Mouse (Mus musculus) megakaryocyte progenitor cell, adult 5-6 weeks (primary cell): ENCODE measurements around the gene Tet2. TPM values are rescaled to one million over a fixed set of nuclear protein-coding genes. Genes with fewer than 3 reads are reported as not detected.
"Not testable (repeated sequence)": the region's sequence is repeated elsewhere in the genome, so short reads cannot be mapped to it uniquely, and the experiment has no call there.

Source experiments
- ATAC-seq: replicated peaks from 2 replicates; pipeline ENCODE4 v1.8.0; 2016; ENCODE audit warnings: mild to moderate bottlenecking, moderate TSS enrichment, inconsistent platforms; ENCODE audit not compliant: poor library complexity
- total RNA-seq, 2 experiments: library from RNA; stranded (forward) in 1 of 2; stranded (reverse) in 1 of 2; fragments of 157-497, 149-512 nt in 1 of 2; fragments of 200-1000 nt in 1 of 2; gene quantifications; 2 replicates each; pipeline versions ENCODE4 v1.2.3 to v1.2.4; 2015 to 2017

Gene Tet2
- total RNA-seq, 2 experiments from 2014 or later, result 42.4 to 65.9 TPM

DNA sequence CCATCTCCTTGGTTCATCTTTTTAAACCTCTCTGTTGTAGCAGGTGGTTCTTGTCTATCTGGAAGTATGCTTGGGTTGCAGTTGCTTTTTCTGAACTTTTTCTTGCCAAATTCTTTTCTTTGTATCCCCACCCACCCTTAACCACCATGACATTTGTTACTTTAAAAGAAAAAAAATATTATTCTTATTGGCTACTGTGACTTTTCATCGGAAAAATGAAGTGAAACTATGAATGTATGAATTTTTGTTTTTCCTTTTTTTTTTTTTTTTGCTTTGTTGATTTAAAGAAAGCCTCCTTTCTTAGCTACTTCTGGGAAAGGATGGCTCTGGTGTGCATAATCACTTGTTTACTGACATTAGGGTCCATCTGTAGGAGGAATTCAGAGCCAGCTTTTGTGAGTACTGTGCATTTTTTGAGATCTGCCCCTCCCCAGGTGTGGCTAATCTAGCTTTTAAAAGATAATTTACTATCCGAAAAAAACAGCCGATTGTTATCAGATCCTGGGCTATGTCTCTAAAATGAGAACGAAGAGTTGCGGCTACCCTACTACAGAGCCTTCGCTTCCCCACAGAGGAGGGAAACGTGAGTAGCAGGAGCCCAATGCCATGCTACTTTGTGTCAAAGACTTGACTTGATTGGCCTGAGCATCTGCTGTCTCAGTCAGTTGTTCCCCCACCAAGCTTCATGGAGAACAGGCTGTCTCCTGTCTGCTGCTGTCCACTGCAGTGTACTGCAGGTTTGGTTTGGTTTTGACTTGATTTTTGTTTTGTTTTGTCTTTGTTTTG lies 4.6 kb upstream of the Tet2 start:
- no peak for ATAC-seq

DNA sequence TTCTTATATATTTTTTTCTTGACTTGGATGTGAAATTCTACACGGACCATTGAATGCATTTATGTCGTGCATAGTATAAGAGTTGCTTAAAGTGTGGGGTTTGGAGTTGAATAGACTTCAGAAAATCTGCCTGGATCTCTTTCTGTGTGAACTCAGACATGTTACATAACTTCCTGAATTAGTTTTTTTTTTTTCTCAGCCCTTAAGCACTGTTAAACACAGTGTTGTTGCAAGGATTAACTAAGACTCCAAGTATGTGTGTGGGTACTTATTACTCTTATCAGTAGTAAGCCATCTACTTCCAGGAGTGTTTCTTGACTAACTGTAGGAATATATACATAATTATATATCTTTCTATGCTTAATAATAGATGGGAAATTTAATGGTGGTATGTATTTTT lies 3.7 kb upstream of the Tet2 start:
- ATAC-seq, result peak; percentile 10; the same call in 1 of the 2 replicates

DNA sequence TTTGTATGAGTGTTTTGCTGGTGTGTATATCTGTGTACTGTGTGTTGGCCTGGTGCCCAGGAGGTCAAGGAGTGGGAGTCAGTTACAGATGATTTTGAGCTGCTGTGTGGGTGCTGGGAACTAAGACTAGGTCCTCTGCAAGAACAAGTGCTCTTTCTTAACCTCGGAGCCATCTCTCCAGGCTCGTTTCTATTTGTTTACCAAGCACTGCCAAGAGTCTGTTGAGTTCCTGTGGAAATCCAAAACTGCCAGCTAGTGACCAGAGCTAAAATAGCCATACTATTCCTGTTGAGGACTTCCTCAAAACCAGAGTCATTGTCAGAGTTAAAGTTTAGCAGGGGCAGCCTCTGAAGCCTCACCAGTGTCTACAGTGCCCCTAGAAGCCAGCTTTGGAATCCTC lies 1.9 kb upstream of the Tet2 start:
- ATAC-seq, result no peak

DNA sequence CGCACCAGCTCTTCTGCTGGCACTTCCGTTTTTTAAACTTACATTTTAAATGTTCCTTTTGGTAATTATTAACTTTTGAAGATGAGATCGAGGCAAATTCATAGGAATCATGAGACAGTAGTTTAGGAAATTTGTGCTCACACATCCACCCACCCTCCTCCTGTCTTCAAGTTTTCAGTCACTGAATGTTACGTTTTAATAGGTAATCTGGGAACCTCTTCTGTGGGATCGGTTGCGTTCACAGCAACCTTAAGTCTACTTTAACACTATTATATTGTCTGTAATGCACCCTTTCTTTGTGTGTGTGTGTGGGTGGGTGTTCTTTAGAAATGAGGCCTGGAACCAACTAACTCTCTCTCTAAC lies 346 bp upstream of the Tet2 start:
- no peak for ATAC-seq

DNA sequence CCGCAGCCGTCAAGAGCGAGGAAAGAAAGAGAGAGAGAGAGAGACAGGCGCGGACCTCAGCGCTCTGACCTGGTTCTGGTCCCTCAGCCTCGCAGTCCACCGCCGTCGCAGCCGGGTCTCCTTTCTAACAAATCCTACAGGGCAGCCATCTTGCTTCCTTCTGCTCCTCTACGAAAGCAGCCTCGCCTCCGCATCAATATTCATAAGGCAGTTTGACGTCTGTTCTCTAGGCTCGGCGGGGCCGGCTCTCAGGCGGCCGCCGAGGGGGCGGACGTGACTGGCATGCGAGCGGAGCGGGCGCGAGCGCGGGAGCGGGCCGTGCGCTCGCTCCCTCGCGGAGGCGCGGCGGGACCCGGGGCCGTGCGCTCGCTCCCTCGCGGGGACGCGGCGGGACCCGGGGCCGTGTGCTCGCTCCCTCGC lies 798 bp downstream of the Tet2 start:
- peak; percentile 73 for ATAC-seq

DNA sequence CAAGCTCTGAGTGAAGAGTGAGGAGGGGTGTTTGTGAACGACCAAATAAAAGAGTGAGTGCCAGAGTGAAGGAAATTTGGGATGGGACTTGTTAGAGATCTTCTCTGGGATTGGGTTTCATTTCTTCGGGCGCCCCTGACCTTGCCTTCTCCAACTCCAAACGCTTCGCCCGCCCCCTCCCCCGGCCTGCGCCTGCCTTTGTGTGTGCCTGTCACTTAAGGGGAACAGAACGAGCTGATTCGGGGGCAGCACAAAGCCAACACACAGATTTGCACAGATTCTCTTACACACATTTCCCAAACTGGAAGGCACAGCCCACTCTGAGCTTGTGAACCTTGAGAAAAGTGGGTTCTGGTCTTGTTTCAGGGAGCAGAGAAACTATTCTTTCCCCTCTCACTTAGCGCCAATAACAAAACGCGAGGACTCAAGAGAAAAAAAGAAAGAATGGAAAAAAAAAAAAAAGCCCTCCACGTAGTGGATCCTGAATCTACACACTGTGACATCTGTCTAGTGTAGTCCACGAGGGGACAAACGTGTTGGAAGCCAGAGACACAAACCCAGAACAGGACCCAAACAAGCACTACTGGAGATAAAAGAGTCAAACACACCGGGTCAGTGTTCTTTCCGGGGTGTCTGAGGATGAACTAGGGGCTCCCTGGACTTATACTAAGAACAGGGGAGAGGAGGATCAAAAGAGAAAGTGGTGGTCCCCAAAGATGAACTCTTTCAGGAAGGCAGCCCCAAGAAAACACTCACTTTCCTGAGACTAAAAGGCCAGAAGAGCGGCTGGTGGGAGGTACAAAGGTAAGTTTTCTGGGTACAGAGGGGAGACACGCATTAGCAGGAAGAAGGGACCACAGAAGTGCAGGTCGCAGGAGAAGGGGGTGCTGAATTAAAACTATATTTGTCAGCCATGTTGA lies 1.6 kb downstream of the Tet2 start:
- ATAC-seq, result no peak; the same call in 1 of the 2 replicates

DNA sequence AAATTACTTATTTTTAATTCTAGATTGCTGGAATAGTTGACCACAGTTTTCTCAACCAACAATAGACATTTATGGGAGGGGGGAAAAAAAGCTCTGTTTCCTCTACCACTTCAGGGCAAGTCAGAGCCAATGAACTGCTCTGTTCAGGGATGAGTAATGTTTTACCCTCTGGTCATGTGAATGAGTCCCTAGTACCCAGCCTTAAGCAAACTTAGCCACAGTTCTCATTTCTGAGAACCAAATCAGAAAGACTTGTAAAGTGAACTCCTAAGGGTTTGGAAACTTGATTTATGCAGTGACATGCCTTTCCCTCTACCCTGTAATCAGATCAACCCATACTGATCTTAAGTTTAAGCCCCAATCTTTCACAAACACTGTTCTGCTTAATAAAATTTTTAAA lies 2.9 kb downstream of the Tet2 start:
- ATAC-seq, result no peak

DNA sequence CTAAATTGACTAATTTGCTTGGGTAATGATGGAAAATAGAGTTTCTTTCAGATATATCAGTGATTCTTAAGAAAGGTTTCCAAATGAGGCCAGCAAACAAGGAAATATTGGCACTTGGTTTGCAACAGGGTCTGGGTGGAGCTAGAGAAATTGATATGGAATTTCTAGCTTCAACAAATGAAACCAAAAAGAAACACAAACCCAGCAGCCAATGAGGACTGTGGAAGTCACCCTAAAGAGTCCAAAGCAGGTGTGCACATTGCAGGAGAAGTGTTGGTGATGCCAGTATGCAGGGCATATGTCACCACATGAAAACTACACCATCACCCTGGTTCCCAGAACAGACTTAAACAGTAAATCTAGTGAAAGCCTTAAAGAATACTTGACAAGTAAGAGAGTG lies 3.9 kb downstream of the Tet2 start:
- no peak for ATAC-seq

DNA sequence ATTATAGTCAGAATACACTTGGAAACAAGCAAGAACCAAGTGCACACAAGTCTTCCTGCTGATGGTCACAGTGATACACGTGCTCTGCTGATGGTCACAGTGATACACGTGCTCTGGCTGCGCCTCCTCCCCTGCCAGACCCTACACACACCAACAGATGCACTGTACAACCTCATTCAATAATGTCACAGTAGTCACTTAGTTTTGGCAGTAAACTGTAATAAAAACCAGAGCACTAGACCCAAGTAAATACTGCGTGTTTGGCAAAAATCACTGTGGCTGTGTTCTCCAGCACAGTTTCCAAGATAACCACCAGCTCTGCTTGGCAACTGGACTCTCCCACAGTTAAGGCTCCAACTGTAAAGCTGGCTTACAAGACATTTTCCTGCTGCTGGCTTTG lies 4.9 kb downstream of the Tet2 start:
- ATAC-seq, result no peak

DNA sequence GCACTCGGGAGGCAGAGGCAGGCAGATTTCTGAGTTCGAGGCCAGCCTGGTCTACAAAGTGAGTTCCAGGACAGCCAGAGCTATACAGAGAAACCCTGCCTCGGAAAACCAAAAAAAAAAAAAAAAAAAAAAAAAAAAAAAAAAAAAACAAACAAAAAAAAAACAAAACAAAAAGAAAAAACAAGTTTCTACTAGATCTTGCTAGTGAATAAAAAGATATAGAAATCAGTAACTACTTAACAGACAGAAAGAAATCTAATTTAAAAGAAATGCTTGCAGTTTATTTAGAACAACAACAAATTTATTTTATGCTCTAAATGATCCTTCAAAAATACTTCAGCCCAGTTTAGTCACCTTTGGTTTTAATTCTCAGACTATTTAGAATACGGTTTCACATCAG lies 6.4 kb downstream of the Tet2 start:
- not testable (repeated sequence) for ATAC-seq

DNA sequence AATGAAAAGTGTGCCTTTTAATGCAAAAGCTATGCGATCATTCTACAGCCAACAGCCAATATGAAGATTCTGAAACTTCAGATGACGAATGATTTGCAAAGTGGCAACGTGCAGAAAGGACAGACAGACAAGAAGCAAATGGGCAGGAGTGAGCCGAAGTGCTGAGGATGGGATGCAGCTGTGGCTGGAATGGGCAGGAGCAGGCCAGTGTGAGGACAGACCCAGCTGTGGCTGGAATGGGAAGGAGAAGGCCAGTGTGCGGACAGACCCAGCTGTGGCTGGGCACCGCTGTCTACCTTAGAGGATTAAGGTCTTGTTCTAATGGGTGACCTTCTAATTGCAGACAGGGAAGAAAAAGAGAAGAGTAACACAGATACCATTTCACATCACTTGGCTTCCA lies 9.3 kb downstream of the Tet2 start:
- ATAC-seq, result no peak

DNA sequence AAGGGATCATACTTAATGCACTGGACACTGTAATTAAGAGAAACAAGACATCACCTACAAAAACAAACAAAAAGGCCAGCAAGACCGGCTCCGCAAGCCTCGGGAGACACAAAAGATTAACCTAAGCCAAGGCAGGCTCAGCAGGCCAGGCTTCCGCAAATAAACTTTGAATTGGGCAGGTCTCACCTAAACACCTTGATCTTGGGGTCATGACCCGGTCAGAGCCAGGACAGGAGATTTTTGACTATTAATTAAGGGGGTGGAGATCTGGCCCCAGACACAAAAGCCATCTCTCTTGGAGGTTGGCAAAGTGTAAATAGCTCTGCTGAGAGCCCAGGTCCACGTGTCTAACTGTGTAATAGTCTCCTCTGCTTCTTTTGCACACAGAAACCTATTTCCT lies 10.9 kb downstream of the Tet2 start:
- ATAC-seq, result no peak

DNA sequence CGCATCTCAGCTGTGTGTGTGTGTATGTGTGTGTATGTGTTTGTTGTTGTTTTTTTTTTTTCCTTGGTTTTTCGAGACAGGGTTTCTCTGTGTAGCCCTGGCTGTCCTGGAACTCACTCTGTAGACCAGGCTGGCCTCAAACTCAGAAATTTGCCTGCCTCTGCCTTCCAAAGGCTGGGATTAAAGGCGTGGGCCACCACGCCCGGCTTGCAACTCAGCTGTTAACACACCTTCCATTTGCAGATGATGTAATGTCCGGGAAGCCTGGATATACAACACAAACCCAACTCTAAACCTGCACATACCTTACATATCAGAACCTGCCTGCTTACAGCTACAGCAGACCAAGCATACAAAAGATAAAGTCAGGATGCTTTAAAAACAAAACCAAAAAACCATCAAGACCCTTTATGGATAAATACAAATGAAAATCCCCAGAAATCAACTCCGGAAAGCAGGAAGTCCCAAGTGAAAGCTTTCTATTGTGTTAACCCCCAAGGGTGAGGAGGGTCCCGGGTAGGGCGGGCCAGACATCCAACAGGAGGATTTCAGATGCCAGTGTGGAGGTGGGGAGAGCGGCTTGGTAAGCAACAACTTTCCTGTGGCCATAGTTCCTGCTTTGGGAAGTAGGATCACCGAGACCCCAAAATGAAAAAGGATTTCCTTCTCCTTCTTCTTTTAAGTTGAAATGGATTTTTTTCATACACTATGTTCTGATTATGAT lies 11.5 kb downstream of the Tet2 start:
- ATAC-seq, result no peak

DNA sequence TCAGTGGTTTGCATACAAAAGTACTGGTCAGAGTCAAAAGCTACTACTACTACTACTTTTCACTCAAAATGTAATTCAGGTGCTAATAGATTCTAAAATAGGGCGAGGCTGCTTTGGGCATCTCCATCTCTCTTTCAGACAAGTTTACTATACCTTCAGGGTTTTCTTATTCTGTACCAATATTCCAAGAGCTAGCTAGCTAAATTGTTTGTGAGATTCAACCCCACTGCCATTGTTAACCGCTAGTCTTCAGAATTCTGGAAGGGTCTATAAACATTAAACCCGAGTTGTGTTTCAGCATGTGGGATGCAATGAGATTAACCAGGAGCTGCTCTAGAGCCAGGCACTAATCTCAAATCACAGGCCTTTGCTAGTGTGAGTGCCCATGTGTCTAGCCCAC lies 12.1 kb downstream of the Tet2 start:
- ATAC-seq, result no peak

DNA sequence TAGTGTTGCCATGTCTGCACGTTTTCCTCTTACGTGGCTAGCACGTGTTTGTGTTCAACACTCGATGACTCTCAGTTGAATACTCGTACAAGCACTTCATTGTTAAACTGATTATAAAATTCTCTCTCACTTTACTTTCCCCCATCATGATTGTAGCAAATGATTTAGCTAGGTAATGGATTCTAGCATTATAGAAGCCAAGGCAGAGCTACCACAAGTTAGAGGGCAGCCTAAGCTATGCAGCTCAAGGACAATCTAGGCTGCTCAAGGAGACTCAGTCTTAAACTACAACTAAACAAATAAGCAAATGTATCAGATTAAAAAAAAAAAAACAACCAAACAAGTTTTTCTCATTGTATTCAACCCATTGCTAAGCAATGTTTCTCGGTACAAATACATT lies 12.7 kb downstream of the Tet2 start:
- no peak for ATAC-seq

DNA sequence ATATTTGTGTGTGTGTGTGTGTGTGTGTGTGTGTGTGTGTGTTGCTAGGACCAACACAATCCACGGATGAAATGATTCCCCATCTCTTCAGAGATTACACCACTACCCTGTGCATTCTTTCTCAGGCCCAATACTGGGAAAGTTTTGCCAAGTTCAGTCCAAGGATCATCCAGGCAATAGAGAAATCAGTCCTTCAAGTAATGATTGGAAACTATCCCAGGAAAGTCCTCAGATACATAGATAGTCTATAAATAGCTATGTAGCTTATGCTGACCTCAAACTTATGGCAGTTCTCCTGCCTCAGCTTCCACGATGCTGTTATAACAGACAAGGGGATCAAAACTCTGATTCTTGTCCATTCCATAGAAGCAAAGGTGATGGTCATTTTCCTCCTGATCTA lies 13.8 kb downstream of the Tet2 start:
- no peak for ATAC-seq

DNA sequence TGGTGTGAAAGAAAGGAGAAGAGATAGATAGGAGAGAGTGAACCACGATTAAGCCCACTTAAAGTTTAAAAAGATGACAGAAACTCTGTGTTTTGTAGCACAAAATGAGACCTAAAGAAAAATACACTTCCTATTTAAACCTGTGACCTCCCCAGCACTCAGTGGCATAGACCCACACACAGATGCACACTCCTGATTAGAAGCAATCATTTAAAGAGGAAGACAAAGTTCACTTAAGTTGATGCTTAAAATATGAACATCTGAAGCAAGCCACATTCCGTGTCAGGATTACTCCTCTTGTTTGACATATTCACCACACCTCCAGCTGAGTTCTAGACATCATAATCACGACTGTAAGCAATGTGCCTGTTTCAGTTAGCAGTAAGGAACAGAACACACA lies 14.3 kb downstream of the Tet2 start:
- ATAC-seq, result peak; percentile 51

DNA sequence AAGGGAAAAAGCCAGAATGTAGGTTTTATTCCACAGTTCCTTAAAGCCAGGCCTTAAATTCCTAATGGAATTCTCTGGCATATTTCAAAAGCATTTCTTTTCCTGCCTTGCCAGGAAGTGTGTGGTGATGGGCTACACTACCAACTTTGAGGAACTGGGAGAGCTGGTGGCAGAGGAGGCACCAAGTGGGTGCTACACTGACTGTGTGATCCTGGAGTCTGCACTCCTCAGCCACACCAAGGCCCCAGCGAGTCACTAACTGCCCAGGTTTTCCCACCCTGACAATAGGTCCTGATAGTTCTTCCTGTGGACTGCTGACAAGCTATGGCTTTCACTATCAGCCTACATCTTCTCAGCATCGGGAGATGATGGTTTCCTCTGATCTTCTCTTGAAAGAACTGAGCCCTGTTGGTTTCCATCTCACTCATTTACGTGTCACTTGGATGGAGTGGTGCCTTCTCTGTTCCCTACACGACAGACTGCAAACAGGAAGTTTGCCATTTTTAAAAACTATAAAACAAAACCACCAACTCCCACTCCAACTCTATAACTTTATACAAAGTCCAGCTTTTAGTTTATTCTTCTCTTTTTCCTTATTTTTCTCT lies 18.7 kb downstream of the Tet2 start:
- peak; percentile 56 for ATAC-seq

DNA sequence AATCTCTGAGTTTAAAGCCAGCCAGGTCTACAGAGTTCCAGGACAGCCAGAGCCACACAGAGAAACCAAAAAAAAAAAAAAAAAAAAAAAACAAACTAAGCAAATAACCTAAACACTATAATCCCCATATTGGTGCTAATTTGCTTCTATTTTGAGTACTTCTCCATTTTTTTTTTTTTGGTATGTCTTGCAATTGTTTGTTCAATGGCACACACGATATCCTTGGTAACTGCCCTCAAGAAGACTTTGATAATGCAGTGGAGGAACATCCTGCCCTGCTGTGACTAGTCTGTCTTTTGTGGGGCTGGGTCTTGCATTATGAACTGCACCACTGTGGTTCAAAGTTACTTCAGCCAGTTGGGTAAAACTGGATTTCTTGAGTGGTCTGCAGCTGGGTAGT lies 19.4 kb downstream of the Tet2 start:
- ATAC-seq, result peak; percentile 67

DNA sequence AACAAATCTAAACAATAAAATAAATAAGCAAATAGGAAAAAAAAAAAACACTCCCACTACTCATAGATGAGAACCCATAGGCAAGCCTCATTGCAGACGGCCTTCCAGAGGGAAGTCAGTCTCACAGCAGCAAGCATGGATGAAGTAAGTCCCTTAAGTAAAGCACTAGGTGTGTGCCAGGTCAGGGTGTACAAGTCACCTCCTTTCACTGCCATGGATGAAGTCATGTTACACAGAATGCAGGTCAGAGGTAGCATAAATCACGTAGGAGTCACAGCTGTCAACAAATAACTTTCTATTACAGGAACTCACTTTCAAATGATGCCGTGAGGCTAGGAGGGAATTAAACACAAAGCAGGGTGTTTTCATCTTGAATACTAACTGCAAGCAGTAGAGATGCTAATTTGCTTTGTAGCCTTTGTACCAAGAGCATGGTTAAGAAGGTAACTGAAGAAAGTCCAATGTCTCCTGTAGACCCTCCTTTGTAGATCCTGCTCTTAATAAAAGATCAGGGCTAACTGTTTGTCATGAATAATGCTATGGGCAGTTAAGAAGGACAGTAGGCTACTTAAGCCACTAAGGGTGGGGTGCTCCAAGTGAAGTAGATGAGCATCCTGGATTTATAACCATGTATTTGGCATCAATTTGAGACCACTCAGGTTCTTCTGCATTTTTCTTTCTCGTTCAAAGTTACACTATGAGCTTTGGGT lies 20.4 kb downstream of the Tet2 start:
- ATAC-seq, result no peak
